Mouse (Mus musculus) left cerebral cortex, adult 9 months (tissue): ENCODE measurements around the gene Actl7a.

Source experiments
- DNase-seq, 2 experiments: peaks; one replicate each; pipeline ENCODE4 v3.0.0; 2022; ENCODE audit warnings: low spot score in 2 of 2

The Actl7a gene

DNA sequence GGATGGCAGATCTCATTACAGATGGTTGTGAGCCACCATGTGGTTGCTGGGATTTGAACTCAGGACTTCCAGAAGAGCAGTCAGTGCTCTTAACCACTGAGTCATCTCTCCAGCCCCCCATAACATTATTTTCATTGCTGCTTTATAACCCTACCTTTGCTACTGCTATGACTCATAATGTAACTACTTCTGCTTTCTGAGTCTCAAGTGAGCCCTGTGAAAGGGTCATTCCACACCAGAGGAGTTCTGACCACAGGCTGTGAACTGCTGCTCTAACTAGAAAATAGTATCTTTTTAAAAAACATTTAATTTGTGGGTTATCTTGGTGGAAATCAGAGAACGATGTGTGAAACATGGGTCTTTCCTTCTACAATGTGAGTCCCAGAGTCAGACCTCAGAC, 14.5 kb downstream of the Actl7a start:
- DNase-seq, result no peak

- no peak for DNase-seq
These were observed 24.7 kb downstream of the Actl7a start for GRCm38 (mm10) chr4:56767861-56768284.

DNA sequence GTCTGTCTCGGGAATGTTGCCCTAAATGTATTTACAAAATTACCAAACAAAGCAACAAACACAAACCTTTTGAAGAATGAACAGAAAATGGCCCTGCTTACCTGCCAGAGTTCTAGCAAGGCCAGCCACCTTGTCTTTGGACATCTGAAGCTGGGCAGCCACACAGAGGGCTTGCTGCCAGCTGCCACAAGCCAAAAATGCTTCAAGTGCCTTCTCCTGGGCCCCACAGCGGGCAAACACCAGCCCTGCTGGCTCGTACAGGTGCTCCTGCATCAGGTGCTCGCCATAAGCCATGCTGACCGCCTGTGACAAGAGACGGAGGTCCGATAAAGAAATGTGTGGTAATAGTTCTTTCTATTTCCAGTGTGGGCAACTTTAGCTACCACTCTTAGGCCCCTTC, 25.7 kb downstream of the Actl7a start:
- no peak for DNase-seq

GRCm38 (mm10) chr4:56771065-56771464, 27.9 kb downstream of the Actl7a start:
- DNase-seq, result no peak

GRCm38 (mm10) chr4:56791373-56791772, 48.2 kb downstream of the Actl7a start:
- peak in 1 of 2 experiments; percentile 25 for DNase-seq
